Mouse (Mus musculus) thymus, adult 18-20 months (tissue): ENCODE data around the gene Gtf2h3.
"Not testable (repeated sequence)": the region's sequence is repeated elsewhere in the genome, so short reads cannot be mapped to it uniquely, and the experiment has no call there.

Source experiments
- DNase-seq, 2 experiments: peaks; one replicate each; pipeline ENCODE4 v3.0.0; 2022; ENCODE audit warnings: mixed read lengths in 2 of 2

Gene Gtf2h3

GRCm38 (mm10) chr5:124575467-124575866, 3.5 kb upstream of the Gtf2h3 start:
- no peak for DNase-seq

DNA sequence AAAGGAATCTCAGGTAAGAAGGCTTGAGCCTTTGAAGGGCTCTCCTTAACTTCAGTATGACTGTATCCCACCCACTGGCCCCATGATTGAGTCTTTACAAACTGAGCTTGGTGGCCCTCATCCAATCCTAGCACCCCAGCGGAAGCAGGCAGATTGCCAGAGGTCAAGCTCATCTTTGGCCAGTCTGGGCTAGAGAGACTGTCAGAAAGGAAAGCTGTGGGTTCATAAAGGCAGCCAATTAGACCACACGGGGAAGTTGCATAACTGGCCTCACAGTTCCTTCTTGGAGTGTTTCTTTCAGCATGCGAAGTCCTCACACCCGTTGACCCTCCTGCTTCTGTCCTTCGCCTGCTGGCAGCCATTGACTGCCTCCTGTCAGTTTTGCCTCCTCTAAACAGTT, 3.6 kb downstream of the Gtf2h3 start:
- no peak for DNase-seq

- DNase-seq: no peak
These were observed 13.8 kb downstream of the Gtf2h3 start for GRCm38 (mm10) chr5:124592768-124593167.

- DNase-seq: peak; percentile 32 to 53
These were observed 19.6 kb downstream of the Gtf2h3 start for GRCm38 (mm10) chr5:124598224-124599174.

GRCm38 (mm10) chr5:124599726-124600125, 20.8 kb downstream of the Gtf2h3 start:
- not testable (repeated sequence) for DNase-seq

- peak in 1 of 2 experiments; percentile 37 for DNase-seq
These were observed 23.4 kb downstream of the Gtf2h3 start for GRCm38 (mm10) chr5:124602349-124602748.

- DNase-seq: no peak
These were observed 25.4 kb downstream of the Gtf2h3 start for GRCm38 (mm10) chr5:124604296-124604695.

GRCm38 (mm10) chr5:124605041-124605622, 26.2 kb downstream of the Gtf2h3 start:
- DNase-seq: no peak

- DNase-seq: no peak
These were observed 32.0 kb downstream of the Gtf2h3 start for GRCm38 (mm10) chr5:124610965-124611364.

DNA sequence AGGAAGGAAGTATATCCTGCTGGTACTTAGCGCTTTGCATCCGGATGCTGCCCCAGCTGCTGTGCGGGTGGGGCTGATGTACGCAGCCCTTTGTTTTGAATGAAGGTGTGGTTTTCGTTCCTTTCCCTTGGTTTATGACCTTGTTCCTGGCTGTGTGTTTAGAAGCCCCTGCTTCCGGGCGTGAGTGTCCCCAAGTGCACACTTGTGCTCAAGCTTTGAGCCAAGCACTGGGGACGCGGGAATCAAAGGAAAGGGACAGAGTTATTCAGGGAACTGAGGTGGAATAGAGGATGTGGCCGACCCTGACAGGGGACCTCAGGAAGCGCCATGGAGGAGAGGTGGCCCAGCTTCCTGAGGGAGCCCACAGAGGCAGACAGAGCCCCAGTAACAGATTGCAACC, 35.8 kb downstream of the Gtf2h3 start:
- DNase-seq: peak; percentile 38 to 64

GRCm38 (mm10) chr5:124618711-124619110, 39.8 kb downstream of the Gtf2h3 start:
- DNase-seq: no peak

DNA sequence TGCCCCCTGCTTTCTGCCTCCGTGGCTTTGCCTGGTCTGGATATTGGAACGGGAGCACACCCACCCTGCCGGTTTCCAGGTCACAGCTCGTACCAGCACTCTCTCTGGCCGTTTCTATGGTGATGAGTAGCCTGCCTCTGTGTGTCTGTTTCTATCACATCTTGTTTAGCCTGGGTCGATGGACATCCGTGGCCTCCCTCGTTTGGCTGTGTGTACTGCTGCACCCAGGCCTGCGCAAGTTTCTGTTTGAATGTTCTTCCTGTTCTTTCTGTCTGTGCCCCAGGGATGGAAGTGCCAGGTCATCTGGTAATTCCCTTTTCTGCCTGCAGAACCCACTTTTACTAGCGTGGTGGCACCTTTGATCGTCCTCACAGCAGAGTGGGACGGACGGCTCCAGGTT, 42.4 kb downstream of the Gtf2h3 start:
- no peak for DNase-seq

- no peak for DNase-seq
These were observed 44.0 kb downstream of the Gtf2h3 start for GRCm38 (mm10) chr5:124622890-124623289.

DNA sequence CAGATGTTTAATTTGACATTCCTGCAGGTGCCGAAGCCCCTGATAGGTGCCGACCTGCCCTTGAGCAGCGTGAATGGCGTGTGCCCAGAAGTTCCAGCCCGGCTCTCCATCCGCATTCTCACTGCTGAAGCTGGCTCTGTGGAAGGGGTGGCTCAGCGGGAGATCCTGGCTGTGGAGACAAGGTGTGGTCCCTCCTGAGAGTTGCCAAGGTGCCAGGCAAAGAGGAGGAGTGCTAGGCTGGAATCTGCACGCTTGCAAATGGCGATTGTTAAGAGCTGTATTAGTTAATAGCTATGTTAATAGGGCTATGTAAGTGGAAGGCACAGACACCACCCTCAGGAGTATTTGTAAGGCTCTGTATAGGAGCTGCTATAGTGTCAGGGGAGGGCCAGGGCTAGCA, 45.4 kb downstream of the Gtf2h3 start:
- no peak for DNase-seq

GRCm38 (mm10) chr5:124628448-124629363, 49.8 kb downstream of the Gtf2h3 start, which contains the start of gene Atp6v0a2:
TSS of gene Atp6v0a2 (plus strand) at chr5:124628576.
- DNase-seq: peak; percentile 91 to 92

DNA sequence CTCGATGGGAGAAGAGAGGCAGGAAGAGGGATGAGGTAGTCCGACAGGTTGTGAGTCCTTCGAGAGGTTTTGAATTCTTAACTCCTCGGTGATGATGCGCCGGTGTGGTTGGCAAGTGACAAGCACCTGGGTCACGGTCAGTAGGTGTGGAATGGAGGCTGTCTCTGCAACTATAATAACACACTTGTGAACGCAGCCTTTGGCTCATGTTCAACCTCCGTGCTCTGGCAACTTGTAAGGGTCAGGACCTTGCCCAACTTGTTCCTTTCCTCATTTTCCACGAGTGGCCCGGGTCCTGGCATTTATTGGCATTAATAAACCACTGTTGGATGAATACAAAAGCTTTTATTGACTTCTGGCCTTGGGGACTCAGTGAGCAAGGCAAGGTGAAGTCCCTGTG, 50.7 kb downstream of the Gtf2h3 start:
- DNase-seq: no peak

DNA sequence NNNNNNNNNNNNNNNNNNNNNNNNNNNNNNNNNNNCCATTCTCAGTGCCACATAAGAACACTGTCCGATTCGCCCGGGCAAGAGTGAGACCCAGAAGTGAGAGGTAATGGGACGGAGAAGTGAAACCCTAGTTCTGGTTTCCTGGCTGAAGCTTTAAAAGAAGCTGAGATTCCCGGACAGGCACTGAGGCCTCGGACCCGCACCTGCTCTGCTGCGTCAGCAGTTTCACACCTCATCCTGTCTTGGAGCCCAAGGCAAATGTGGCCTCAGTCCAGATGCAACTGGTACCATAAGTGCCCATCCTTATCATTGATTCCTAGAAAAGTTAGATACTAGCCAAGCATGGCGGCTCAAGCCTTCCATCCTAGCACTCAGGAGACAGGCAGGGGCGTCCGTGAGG, 52.7 kb downstream of the Gtf2h3 start:
- no peak for DNase-seq

- DNase-seq: no peak
These were observed 53.5 kb downstream of the Gtf2h3 start for GRCm38 (mm10) chr5:124632461-124632860.

GRCm38 (mm10) chr5:124633425-124633824, 54.5 kb downstream of the Gtf2h3 start:
- DNase-seq: peak in 1 of 2 experiments; percentile 60

- not testable (repeated sequence) for DNase-seq
These were observed 56.1 kb downstream of the Gtf2h3 start for GRCm38 (mm10) chr5:124635068-124635467.

- no peak for DNase-seq
These were observed 57.2 kb downstream of the Gtf2h3 start for GRCm38 (mm10) chr5:124636139-124636538.

- DNase-seq: no peak
These were observed 57.8 kb downstream of the Gtf2h3 start for GRCm38 (mm10) chr5:124636694-124637093.

- peak; percentile 72 to 80 for DNase-seq
These were observed 58.4 kb downstream of the Gtf2h3 start for GRCm38 (mm10) chr5:124637300-124637699.
